Mouse (Mus musculus) kidney, embryonic 15.5 days (tissue): ENCODE data around the gene Ap2b1. TPM values are rescaled to one million over a fixed set of nuclear protein-coding genes. Genes with fewer than 3 reads are reported as not detected.

Experiments used
- ATAC-seq: fragments of 200-750 bp; cut with Nextera tagmentation; replicated peaks from 2 replicates; pipeline ENCODE4 v1.8.0; 2017; ENCODE audit warnings: moderate TSS enrichment; ENCODE audit not compliant: low FRiP score
- H3K27ac ChIP-seq: fragments of 300-500 bp; sonication (generic); 2 replicates; pipeline ENCODE4 v1.5.1; 2015; ENCODE audit warnings: mild to moderate bottlenecking, inconsistent platforms
- H3K27me3 ChIP-seq: fragments of 300-500 bp; sonication (generic); 2 replicates; pipeline ENCODE4 v1.6.1; 2015; ENCODE audit warnings: inconsistent platforms
- H3K36me3 ChIP-seq: fragments of 300-500 bp; sonication (generic); 2 replicates; pipeline ENCODE4 v1.6.1; 2015; ENCODE audit warnings: inconsistent platforms
- H3K4me1 ChIP-seq: fragments of 300-500 bp; sonication (generic); 2 replicates; pipeline ENCODE4 v1.6.1; 2015; ENCODE audit warnings: inconsistent platforms
- H3K4me2 ChIP-seq: fragments of 300-500 bp; sonication (generic); 2 replicates; pipeline ENCODE4 v1.6.1; 2015; ENCODE audit warnings: moderate library complexity, mild to moderate bottlenecking, inconsistent platforms
- H3K4me3 ChIP-seq: fragments of 300-500 bp; sonication (generic); replicated peaks from 2 replicates; pipeline ENCODE4 v1.5.1; 2015; ENCODE audit warnings: mild to moderate bottlenecking, inconsistent platforms
- H3K9ac ChIP-seq: fragments of 300-500 bp; sonication (generic); 2 replicates; pipeline ENCODE4 v1.6.1; 2015; ENCODE audit warnings: mild to moderate bottlenecking, inconsistent platforms
- H3K9me3 ChIP-seq: fragments of 300-500 bp; sonication (generic); replicated peaks from 2 replicates; pipeline ENCODE4 v1.6.1; 2016; ENCODE audit warnings: inconsistent platforms
- WGBS: fragments of 180-500 bp; shearing (Covaris S2); methylation state at CpG from one replicate; pipeline ENCODE4 v1.1.7; 2015; ENCODE audit warnings: mixed read lengths; 5-methylcytosine and 5-hydroxymethylcytosine counted together
- polyA plus RNA-seq: library from polyadenylated mRNA; unstranded; fragments of >200 nt; fragmentation: Nextera tagmentation; extraction: Ambion mirVana; gene quantifications from 2 replicates; pipeline ENCODE4 v1.2.1, GENCODE M21; 2015

Ap2b1 gene
- polyA plus RNA-seq, 1 experiment from 2014 or later: 65.2 TPM

DNA sequence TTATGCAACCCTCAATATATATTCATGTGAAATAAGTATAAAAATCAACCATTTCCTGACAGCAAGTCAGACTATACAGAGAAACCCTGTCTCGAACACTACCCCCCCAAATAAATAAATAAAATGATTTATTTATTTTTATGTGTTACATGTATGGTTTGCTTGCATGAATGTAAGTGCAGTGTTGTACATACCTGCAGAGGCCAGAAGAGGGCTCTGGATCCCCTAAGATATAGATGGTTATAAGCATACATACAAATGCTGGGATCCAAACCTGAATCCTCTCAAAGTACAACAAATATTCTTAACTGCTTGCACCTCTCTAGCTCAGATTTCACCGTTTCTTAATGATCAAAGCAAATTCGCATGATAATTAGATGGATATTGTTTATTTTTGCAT lies 58.6 kb downstream of the Ap2b1 start:
- no peak for ATAC-seq
- Histone ChIP-seq H3K4me3 (no peak overlapping the region), H3K27me3 (no peaks in the 10 kb centered on the region), H3K27ac (no peak overlapping the region), H3K4me1 (no peaks in the 10 kb centered on the region), H3K9ac (no peak overlapping the region), H3K9me3 (no peaks in the 10 kb centered on the region), H3K4me2 (no peak overlapping the region), H3K36me3 (peaks cover 48% of the 10 kb centered on the region)
- WGBS: 78% methylated on average over 3 of the region's 3 CpGs

DNA sequence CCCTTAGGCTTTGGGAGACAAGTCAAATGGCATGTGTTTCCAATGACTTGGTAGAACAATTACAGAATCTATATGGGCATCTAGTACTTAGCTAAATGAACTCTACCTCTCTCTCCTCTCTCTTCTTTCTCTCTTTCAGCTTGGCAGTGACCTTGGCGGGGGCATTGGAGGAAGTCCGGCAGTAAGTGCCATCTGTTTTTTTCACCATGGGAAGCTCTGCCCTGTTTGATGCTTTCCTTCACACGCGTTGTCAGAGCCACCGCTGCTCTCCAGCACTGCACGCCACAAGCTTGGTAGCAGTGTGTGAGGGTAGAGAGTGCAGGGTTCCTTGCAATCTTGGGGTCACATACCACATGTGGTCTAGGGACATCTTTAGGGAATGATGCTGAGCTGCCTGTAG lies 65.8 kb downstream of the Ap2b1 start:
- no peak for ATAC-seq
- H3K9ac ChIP-seq: no peak overlapping the region
- peaks cover 60% of the 10 kb centered on the region for H3K36me3 ChIP-seq
- no peaks in the 10 kb centered on the region for H3K27me3 ChIP-seq
- WGBS: 62% methylated on average over 6 of the region's 6 CpGs
- H3K4me2 ChIP-seq: no peak overlapping the region
- H3K27ac ChIP-seq: no peak overlapping the region
- no peaks in the 10 kb centered on the region for H3K9me3 ChIP-seq
- no peak overlapping the region for H3K4me3 ChIP-seq
- no peaks in the 10 kb centered on the region for H3K4me1 ChIP-seq

DNA sequence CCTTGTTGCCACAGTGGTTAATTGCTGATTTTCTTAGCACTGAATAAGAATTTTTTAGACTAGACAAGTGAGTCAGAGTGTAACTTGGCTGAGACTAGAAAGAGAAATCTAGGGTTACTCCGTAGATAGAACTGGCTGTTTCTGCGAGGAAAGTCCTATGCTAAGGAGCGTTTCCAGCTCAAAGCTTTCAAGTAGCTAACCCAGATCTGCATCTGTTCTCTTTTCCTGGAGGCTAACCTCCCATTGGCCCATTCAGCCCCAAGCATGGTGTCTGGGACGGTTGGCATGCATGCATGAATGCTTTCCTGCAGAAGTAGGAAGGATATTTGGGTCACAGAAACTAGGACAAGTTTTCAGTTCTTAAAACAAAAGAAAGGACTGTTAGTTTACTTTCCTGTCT lies 72.4 kb downstream of the Ap2b1 start:
- no peak overlapping the region for H3K9ac ChIP-seq
- no peak overlapping the region for H3K4me2 ChIP-seq
- no peak for ATAC-seq
- no peaks in the 10 kb centered on the region for H3K27me3 ChIP-seq
- H3K4me3 ChIP-seq: no peak overlapping the region
- 87% methylated on average over 4 of the region's 4 CpGs for WGBS
- H3K36me3 ChIP-seq: peaks cover 87% of the 10 kb centered on the region
- no peak overlapping the region for H3K27ac ChIP-seq
- no peaks in the 10 kb centered on the region for H3K4me1 ChIP-seq
- no peaks in the 10 kb centered on the region for H3K9me3 ChIP-seq

DNA sequence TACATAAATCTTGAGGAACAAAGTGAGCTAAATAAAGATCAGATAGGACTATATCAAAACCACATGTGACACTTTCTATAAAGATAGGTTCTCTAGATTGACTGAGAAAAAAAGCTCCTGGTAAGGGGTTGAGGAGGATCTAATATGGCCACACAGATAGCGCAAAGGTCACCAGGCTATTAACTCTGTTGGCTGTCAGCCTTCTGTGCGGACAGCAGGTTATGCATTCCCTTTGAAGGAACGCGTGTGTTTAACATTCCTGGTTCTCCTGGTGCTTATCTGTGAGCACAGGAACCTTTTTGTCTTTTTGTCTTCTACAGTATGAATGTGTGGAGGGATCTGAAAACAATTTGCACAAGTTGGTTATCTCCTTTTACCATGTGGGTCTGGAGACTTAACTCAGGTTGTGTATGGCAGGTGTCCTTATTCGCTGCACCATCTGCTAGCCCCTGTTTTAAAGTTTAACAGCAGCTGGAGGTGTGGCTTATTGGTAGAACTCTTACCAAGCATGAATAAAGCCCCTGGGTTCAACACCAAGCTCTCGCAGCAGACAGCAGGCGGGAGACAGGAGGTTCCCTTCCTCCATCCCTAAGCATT lies 81.0 kb downstream of the Ap2b1 start:
- Histone ChIP-seq H3K9me3 (no peaks in the 10 kb centered on the region), H3K9ac (no peak overlapping the region), H3K27me3 (no peaks in the 10 kb centered on the region), H3K27ac (no peak overlapping the region), H3K4me2 (no peak overlapping the region), H3K4me1 (no peaks in the 10 kb centered on the region), H3K36me3 (peaks cover 49% of the 10 kb centered on the region), H3K4me3 (no peak overlapping the region)
- no peak for ATAC-seq
- 83% methylated on average over 7 of the region's 7 CpGs for WGBS

DNA sequence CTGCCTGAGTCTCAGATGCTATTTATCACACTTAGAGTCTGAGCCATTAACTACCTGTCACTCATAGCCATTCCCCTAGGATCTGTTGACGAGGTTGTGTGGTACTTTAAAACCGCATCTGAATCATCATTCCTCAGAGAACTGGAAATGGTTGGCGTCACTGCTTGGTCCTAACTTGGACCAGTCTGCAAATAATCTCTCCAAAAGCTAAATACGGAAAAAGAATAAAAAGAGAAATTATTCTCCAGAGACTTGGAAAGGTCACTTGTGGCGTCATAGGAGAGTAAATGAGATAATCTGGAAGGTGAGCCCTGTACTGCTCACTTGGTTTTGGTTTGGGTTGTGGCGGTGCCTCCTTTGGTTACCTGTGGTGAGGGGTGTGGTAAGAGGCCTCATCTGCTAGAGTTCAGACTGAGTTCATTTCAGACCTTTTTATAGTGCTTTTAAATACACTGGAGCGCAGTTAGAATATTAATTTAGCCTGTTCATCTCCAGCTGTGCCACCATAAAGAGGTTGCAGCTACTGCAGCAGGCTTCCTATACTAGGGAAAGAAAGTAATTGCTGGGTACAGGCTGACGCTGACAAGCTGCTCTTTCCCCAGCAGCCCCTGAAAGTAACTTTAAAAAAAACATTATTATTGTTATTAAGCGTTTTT lies 84.2 kb downstream of the Ap2b1 start:
- H3K9me3 ChIP-seq: no peaks in the 10 kb centered on the region
- H3K4me2 ChIP-seq: no peak overlapping the region
- no peak overlapping the region for H3K4me3 ChIP-seq
- H3K27me3 ChIP-seq: no peaks in the 10 kb centered on the region
- H3K9ac ChIP-seq: no peak overlapping the region
- no peaks in the 10 kb centered on the region for H3K4me1 ChIP-seq
- H3K27ac ChIP-seq: no peak overlapping the region
- no peak for ATAC-seq
- H3K36me3 ChIP-seq: peaks cover 35% of the 10 kb centered on the region
- 74% methylated on average over 9 of the region's 9 CpGs for WGBS

DNA sequence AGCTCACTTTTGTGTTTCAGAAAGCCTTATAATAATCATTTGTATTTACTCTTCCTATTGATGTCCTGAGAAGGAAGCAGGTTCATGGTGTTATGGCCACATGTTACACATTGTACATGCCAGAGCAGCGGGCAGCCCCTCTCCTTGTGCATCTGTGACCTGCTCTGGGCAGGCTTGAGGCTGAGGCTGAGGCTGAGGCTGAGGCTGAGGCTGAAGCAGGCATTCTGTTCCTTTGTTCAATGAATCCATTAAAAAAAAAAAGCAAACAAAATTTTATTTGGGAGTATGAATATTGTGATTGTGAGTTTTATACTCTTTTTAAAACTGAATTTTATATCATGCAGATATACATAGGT lies 84.7 kb downstream of the Ap2b1 start:
- no peak overlapping the region for H3K9ac ChIP-seq
- no peak overlapping the region for H3K4me2 ChIP-seq
- no peak overlapping the region for H3K4me3 ChIP-seq
- 95% methylated on average over 1 of the region's 1 CpGs for WGBS
- H3K27me3 ChIP-seq: no peaks in the 10 kb centered on the region
- H3K4me1 ChIP-seq: no peaks in the 10 kb centered on the region
- no peaks in the 10 kb centered on the region for H3K9me3 ChIP-seq
- peaks cover 30% of the 10 kb centered on the region for H3K36me3 ChIP-seq
- H3K27ac ChIP-seq: no peak overlapping the region
- ATAC-seq: no peak

DNA sequence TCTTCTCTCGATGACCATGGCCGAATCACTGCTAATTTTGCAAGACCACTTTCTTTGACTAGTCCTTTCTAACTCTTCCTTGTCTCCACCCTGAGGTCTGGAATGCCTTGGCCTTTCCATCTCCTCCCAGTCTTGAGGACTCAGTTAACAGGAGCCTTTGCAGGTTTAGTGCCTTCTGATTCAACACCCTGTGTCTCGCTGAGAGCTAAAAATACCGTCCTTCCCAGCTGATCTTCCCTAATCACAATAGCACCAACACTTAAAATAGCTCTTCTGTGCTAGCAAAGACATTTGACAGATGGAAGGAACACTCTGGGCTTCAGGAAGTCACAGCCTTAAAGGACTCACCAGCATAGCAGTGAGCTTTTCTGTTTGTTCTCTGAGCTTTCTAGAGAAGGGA lies 94.2 kb downstream of the Ap2b1 start:
- no peak for ATAC-seq
- peaks cover 75% of the 10 kb centered on the region for H3K36me3 ChIP-seq
- no peak overlapping the region for H3K27ac ChIP-seq
- H3K4me1 ChIP-seq: no peaks in the 10 kb centered on the region
- 84% methylated on average over 4 of the region's 4 CpGs for WGBS
- H3K4me2 ChIP-seq: no peak overlapping the region
- no peak overlapping the region for H3K9ac ChIP-seq
- H3K27me3 ChIP-seq: no peaks in the 10 kb centered on the region
- H3K4me3 ChIP-seq: no peak overlapping the region
- no peaks in the 10 kb centered on the region for H3K9me3 ChIP-seq

DNA sequence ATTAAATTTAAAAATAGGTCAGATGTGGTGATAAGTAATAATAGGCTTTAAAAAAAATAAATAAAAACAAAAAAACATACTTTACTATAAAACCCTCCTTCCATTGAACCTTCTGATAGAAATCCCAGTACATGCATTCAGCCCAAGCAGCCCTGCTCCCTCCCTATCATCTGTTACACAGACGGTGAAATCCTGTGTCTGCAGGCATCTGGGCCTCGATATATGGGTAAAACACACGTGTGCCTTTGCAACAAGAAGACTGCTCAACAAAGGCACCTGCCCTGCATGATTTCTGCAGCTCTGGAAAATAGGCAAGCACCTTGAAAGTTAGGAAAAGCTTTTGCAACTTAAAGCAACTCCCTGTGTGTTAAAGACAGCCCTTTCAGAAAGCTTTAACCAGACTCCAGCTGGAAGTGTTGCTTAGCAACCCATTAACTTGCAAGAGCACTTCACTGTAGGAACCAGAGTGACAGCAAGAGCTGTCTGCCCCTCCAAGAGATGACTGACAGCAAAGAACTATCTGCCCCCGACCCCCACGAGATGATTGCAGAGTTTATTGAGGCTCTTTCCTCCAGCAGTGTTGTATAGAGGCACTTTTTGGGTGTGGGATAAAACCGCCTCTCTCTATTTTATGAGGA lies 96.1 kb downstream of the Ap2b1 start:
- Histone ChIP-seq H3K4me2 (no peak overlapping the region), H3K9me3 (no peaks in the 10 kb centered on the region), H3K27me3 (no peaks in the 10 kb centered on the region), H3K4me3 (no peak overlapping the region), H3K4me1 (no peaks in the 10 kb centered on the region), H3K27ac (no peak overlapping the region), H3K36me3 (peaks cover 83% of the 10 kb centered on the region), H3K9ac (no peak overlapping the region)
- WGBS: 60% methylated on average over 6 of the region's 6 CpGs
- ATAC-seq: no peak

DNA sequence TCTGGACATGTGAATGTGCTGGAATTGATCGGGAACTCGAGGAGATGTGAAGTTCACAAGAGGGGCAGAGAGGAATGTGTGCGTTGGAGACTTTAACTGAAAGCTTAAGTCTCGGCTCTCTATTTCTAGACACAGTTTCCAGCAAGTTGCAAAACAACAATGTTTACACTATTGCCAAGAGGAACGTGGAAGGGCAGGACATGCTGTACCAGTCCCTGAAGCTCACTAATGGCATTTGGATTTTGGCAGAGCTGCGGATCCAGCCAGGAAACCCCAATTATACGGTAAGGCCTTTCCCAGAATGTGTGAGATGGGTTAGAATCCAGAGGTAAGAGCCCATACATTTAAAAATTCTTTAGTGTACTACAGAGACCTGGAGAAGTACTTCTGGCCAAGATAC lies 98.8 kb downstream of the Ap2b1 start:
- WGBS: 92% methylated on average over 7 of the region's 7 CpGs
- Histone ChIP-seq H3K4me1 (no peaks in the 10 kb centered on the region), H3K9me3 (no peaks in the 10 kb centered on the region)

DNA sequence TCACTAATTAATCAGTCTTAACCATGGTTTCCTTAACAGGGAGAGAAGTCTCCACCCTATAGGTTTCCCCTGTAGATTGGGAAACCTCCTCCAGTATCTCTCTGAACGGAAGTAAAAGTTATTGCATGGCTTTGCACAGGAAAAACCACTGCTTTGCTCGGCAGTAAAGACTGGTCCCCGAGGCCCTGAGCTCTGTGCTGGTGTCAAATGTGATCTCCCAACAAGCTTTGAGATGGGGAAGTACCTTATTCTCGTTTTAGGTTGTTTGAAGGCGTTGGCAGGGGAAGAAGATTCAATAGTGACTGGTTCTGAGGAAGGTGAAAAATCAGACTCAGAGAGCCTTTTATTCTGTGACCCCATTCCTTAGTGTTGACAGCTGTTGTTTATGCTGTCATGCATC lies 99.9 kb downstream of the Ap2b1 start:
- no peak overlapping the region for H3K4me3 ChIP-seq
- peaks cover 74% of the 10 kb centered on the region for H3K36me3 ChIP-seq
- no peaks in the 10 kb centered on the region for H3K9me3 ChIP-seq
- no peaks in the 10 kb centered on the region for H3K4me1 ChIP-seq
- no peak for ATAC-seq
- no peaks in the 10 kb centered on the region for H3K27me3 ChIP-seq
- H3K9ac ChIP-seq: no peak overlapping the region
- WGBS: 79% methylated on average over 5 of the region's 5 CpGs
- no peak overlapping the region for H3K4me2 ChIP-seq
- no peak overlapping the region for H3K27ac ChIP-seq

More for the DNA sequence above, 98.8 kb downstream of the Ap2b1 start:
- Histone ChIP-seq H3K36me3 (peaks cover 72% of the 10 kb centered on the region), H3K9ac (no peak overlapping the region), H3K27ac (no peak overlapping the region), H3K27me3 (no peaks in the 10 kb centered on the region), H3K4me2 (no peak overlapping the region), H3K4me3 (no peak overlapping the region)
- no peak for ATAC-seq

DNA sequence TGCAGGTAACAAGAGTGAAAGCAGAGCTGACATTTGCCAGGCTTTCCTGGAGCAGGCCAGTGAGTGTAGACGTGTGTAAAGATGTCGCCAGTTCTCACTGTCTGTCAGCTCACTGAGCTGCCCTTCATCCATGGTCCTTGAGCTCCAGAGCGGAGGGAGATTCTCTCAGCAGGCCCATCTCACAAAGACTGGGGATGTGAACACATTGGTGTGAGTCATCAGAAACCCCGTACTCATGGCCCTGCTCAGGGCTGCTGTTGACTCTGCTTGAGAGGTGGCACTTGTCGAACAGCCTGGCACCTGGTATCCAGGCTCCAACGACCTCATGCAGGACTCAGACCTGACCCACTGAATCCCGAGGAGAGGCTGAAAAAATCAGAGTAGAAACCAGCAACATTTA lies 105.0 kb downstream of the Ap2b1 start:
- no peak overlapping the region for H3K27ac ChIP-seq
- H3K36me3 ChIP-seq: peaks cover 42% of the 10 kb centered on the region
- no peak overlapping the region for H3K4me2 ChIP-seq
- 86% methylated on average over 7 of the region's 7 CpGs for WGBS
- H3K9ac ChIP-seq: no peak overlapping the region
- ATAC-seq: no peak
- no peak overlapping the region for H3K4me3 ChIP-seq
- H3K9me3 ChIP-seq: no peaks in the 10 kb centered on the region
- H3K4me1 ChIP-seq: no peaks in the 10 kb centered on the region
- no peaks in the 10 kb centered on the region for H3K27me3 ChIP-seq

DNA sequence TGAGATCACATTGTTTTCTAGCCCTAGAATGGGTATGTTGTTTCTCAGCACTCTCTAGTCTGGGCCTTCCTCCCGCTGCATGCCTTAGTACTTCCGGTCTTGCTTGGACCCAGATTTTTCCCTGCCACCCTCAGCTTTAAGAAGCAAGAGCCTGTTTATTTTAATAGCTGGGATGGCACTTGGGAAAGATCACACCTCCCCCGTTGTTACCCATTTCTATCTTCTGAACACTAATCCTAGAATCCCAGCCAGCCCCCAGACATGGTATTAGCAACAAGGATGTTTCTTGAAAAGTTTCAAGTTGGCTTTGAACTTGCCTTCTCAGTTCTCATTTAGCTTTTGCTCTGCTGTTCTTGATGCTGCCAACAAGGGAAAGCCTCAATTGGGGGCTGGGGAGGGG lies 107.6 kb downstream of the Ap2b1 start:
- Histone ChIP-seq H3K36me3 (peaks cover 21% of the 10 kb centered on the region), H3K4me3 (no peak overlapping the region), H3K4me1 (peaks cover 11% of the 10 kb centered on the region), H3K27me3 (peaks cover 10% of the 10 kb centered on the region), H3K9ac (no peak overlapping the region), H3K9me3 (no peaks in the 10 kb centered on the region), H3K4me2 (no peak overlapping the region), H3K27ac (no peak overlapping the region)
- WGBS: 62% methylated on average over 3 of the region's 3 CpGs
- no peak for ATAC-seq
